Mouse (Mus musculus): ENCODE data around the gene Fam13a.

DNA sequence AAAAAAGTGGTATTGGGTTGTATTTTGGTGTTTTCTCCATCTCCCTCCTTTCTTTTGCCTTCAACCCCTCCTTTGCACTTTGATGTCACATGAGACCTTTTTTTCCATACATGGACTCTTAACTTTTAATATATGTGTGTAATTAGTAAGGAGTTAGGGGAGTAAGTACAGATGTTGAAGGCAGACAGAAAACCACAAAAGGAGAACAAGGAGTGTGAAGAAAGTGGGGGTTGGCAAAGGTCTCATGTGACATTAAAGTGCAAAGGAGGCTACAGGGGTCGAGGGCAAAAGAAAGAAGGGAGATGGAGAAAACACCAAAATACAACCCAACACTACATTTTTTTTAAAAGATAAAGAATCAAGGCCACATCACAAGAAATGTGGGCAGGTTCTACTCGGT lies 49.1 kb downstream of the Fam13a start:
- TF ChIP-seq CTCF (IDR thresholded peaks at IDR 0.05; ENCODE audit: low read depth): no peak
- no peak for TF ChIP-seq EP300 (IDR thresholded peaks at IDR 0.05; ENCODE audit: low read depth)

Data from heart, postnatal 0 days (tissue).